Mouse (Mus musculus): ENCODE results near the gene Spert.
A peak's percentile ranks its signal among the peaks of the same experiment; 100 is the strongest.

The Spert gene

GRCm38 (mm10) chr14:75592978-75593377, at the start of gene Spert:
Spert (minus strand) TSS chr14:75593116.
- DNase-seq (ENCODE audit: low spot score in 2 of 2) = no peak

GRCm38 (mm10) chr14:75642080-75642479, 49.2 kb upstream of the Spert start, which contains the start of gene Erich6b:
Erich6b (plus strand) TSS chr14:75642259.
- DNase-seq (ENCODE audit: low spot score in 2 of 2) = no peak

GRCm38 (mm10) chr14:75641369-75641768, 48.5 kb upstream of the Spert start:
- DNase-seq (ENCODE audit: low spot score in 2 of 2) = no peak

- no peak for DNase-seq (ENCODE audit: low spot score in 2 of 2)
Measured at GRCm38 (mm10) chr14:75640846-75641245, 47.9 kb upstream of the Spert start.

- DNase-seq (ENCODE audit: low spot score in 2 of 2) = no peak
Measured at GRCm38 (mm10) chr14:75637641-75638040, 44.7 kb upstream of the Spert start.

DNA sequence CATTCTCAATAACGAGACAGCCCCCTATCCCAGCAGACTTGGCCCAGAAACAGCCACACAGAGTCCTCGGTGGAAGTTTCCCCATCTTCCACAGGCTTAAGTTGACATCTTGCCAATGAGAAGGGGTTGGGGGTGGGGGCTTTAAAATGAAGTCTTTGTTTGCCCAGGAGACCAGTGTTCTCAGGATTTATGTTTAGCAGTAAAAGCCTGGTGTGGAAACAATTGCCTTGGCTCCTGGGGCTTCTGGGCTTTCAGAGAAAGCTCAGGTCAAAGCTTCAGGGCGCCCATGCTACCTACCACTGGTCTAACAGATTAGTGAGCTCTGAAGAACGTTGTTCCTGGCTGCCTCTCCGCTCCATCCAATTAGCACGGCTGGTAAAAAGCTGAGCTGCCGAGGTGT, 43.2 kb upstream of the Spert start:
- DNase-seq (ENCODE audit: low spot score in 2 of 2) = no peak

DNA sequence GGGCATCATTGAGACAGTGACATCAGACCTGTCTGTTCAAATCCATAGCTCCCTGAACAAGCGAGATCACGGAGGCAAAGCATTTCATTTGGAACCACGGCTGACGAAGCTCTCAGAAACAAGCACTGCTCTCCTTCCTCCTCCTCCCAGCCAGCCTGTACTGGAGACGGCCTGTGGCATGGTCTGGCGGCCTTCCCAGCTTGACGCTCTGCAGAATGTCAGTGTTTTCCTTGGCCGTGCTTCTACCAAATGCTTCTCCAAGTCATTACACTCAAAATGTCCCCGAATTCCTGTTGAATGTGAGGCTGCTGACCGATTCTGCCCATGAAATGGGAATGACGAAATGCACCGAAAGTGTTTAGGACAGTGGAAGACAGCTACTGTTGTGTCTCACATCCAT, 42.4 kb upstream of the Spert start:
- DNase-seq (ENCODE audit: low spot score in 2 of 2) = no peak

DNA sequence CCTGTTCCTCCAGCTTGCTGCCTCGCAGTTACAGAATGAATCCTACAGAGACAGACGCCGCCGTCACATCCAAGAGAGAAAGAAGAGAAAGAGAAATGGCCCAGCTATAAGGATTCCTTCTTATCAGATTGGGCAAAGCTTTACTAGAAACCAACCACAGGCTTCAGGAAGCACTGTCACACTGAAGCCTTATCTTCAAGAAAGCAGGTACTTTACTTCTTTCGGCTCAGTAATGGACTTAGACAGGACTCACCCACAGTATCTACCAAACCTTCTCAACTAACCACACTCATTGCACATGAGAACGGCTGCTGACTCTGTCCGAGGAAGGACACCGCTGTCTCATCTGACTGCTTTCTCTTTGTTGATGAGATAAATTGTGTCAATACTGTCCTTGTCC, 36.0 kb upstream of the Spert start:
- DNase-seq (ENCODE audit: low spot score in 2 of 2) = no peak

GRCm38 (mm10) chr14:75622984-75623383, 30.1 kb upstream of the Spert start:
- no peak for DNase-seq (ENCODE audit: low spot score in 2 of 2)

- no peak for DNase-seq (ENCODE audit: low spot score in 2 of 2)
Measured at GRCm38 (mm10) chr14:75616375-75616774, 23.5 kb upstream of the Spert start.

- no peak for DNase-seq (ENCODE audit: low spot score in 2 of 2)
Measured at GRCm38 (mm10) chr14:75609176-75609575, 16.3 kb upstream of the Spert start.

GRCm38 (mm10) chr14:75583870-75584269, 9.0 kb downstream of the Spert start:
- no peak for DNase-seq (ENCODE audit: low spot score in 2 of 2)

- DNase-seq (ENCODE audit: low spot score in 2 of 2) = no peak
Measured at GRCm38 (mm10) chr14:75579010-75579409, 13.9 kb downstream of the Spert start.

DNA sequence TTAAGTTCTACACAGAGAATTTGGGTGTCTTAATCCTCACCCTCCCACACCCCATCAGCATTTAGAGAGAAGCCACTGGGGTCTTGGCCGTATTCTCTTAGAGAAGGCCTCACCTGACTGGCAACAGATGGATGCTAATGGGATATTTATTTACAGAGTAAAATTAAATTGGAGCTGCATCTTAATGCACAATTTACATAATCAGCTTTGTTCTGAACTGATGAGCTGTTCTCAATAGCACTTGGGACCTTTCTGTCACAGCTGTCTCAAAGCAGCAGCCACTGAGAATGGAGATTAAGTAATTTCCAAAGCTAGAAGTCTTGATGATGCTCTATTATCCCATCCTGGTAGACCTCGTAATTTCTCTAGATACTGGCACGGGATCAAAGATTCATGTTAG, 26.6 kb downstream of the Spert start:
- no peak for DNase-seq (ENCODE audit: low spot score in 2 of 2)

- peak in 1 of 2 experiments; percentile 37 for DNase-seq (ENCODE audit: low spot score in 2 of 2)
Measured at GRCm38 (mm10) chr14:75565534-75566140, 27.3 kb downstream of the Spert start.

DNA sequence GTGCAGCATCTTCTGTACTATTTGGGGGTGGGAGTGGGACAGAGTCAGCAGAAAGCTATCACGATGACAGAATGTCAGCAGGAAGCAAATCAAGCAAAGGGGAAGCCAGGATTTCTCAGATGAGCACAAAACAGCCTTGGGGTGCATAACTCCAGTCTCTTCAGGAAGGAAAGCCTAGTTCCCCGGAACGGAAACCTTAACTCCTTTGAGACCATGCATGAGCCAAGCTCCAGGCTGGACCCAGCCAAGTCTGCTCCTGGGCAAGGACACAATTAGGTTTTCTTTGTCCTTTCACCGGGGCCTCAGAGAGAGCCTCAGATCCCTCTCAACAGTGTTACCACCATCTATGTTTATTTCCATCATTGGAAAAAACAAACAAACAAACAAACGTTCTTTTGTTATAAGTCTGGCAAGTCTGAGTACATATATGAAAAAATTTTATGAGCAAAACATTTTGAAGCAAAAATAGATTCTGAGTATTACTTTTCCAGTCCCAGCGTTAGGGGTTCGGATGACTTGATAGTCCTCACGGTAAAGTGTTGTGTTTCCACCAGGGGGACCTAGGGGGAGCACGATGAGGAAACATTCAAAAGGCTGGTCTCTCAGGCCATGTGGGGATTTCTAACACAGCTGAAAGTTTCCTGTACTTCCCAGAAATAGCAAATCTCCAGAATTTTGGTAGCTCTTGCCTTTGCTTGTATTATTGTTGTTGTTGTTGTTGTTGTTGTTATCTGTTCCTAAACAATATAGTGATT, 31.2 kb downstream of the Spert start:
- no peak for DNase-seq (ENCODE audit: low spot score in 2 of 2)

DNA sequence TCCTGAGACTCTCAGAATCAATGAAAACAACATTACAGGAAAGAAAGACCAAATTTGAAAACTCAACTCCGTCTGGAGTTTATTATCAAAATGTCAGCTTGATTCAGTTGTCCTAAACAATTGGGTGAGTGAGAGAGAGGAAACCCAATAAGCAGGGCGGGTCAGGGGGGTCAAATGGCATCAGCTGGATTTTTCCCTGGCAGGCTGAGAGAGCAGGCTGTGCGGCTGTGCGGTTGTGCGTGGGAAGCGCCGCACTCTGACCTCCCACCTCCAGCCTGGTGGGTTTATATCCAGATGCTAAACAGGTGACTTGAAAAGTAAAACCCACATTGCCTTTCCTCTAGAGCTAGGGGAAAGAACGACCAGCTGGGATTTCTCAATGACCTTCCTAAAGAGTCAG, 51.2 kb downstream of the Spert start:
- DNase-seq (ENCODE audit: low spot score in 2 of 2) = no peak

GRCm38 (mm10) chr14:75540996-75541350, 51.9 kb downstream of the Spert start:
- DNase-seq (ENCODE audit: low spot score in 2 of 2) = no peak

- no peak for DNase-seq (ENCODE audit: low spot score in 2 of 2)
Measured at GRCm38 (mm10) chr14:75540216-75540995, 52.5 kb downstream of the Spert start.

- no peak for DNase-seq (ENCODE audit: low spot score in 2 of 2)
Measured at GRCm38 (mm10) chr14:75539205-75539604, 53.7 kb downstream of the Spert start.

Measured in urinary bladder, postnatal 4 days (tissue).